In genomic region chr9:15510557-15511310, GRCm38 (mm10) we compare ENCODE assay signal across 15 mouse cellular contexts. TPM values are rescaled to one million over a fixed set of nuclear protein-coding genes. Genes with fewer than 3 reads are reported as not detected.
DNase-seq lines count a peak whose midpoint lies in the region; ATAC-seq and TF ChIP-seq lines count a peak whose summit lies in the region.
"Had no signal": no experiment of that assay in that cellular context is flagged by ENCODE, and none has a peak within 500 bp of the region (broad histone marks: within the 10 kb centered on the region; RNA-seq: fewer than 3 reads in every experiment).

No protein-coding gene starts in this region.

- H3K4me3 ChIP-seq in limb, embryonic 12.5 days (replicated peaks), result no peak overlapping the region
- no peak overlapping the region for H3K4me3 ChIP-seq in limb, embryonic 10.5 days
- H3K4me3 ChIP-seq in forebrain, postnatal 0 days (ENCODE audit: low read depth, low read length), result no peak overlapping the region
- H3K4me3 ChIP-seq in midbrain, postnatal 0 days (ENCODE audit: low read depth, low read length), result no peak overlapping the region
- H3K4me3 ChIP-seq: heart, embryonic 13.5 days; limb, embryonic 15.5 days had no signal

- peak; percentile 15 to 38 for DNase-seq in cerebellum, postnatal 36 days
- no peak for DNase-seq in cerebellum, adult 11 months
- DNase-seq in limb, embryonic 10.5 days (ENCODE audit: low spot score), result no peak
- peak; percentile 51 for DNase-seq in forebrain, postnatal 0 days
- peak; percentile 78 for DNase-seq in midbrain, postnatal 0 days (ENCODE audit: low spot score)
- DNase-seq in lung, postnatal 4 days, result no peak
- DNase-seq: B cell, adult 2 months; gastrocnemius, postnatal 25 days had no signal

- 0 out of 2 replicates have a peak, but pooled peaks cover under 1% of the 10 kb centered on the region for H3K36me3 ChIP-seq in limb, embryonic 12.5 days
- H3K36me3 ChIP-seq in limb, embryonic 10.5 days, result peaks cover under 1% of the 10 kb centered on the region
- H3K36me3 ChIP-seq in forebrain, postnatal 0 days (ENCODE audit: insufficient read depth), result no peaks in the 10 kb centered on the region
- no peaks in the 10 kb centered on the region for H3K36me3 ChIP-seq in midbrain, postnatal 0 days (ENCODE audit: insufficient read depth, low read length)
- H3K36me3 ChIP-seq: G1E; limb, embryonic 15.5 days had no signal

- H3K9ac ChIP-seq in limb, embryonic 12.5 days (replicated peaks), result no peak overlapping the region
- no peak overlapping the region for H3K9ac ChIP-seq in forebrain, postnatal 0 days
- no peak overlapping the region for H3K9ac ChIP-seq in midbrain, postnatal 0 days (replicated peaks; ENCODE audit: low read length, poor library complexity, severe bottlenecking)
- H3K9ac ChIP-seq: heart, embryonic 13.5 days; limb, embryonic 15.5 days had no signal

- TF ChIP-seq CTCF in forebrain, postnatal 0 days (IDR thresholded peaks at IDR 0.05; ENCODE audit: low read depth), result peak; percentile 18; the same call in 1 of the 2 replicates
- no peak for TF ChIP-seq CTCF in midbrain, postnatal 0 days (IDR thresholded peaks at IDR 0.05)

- no peak for ATAC-seq in limb, embryonic 12.5 days (ENCODE audit: insufficient number of reproducible peaks, insufficient read depth, low FRiP score, low TSS enrichment, low read depth)
- ATAC-seq in forebrain, postnatal 0 days, result peak; percentile 40; the same call in 1 of the 2 replicates
- no peak for ATAC-seq in midbrain, postnatal 0 days (ENCODE audit: low FRiP score)
- no peak for ATAC-seq in inflammation-experienced regulatory T-cells, adult 6 months
- ATAC-seq: intestine, embryonic 16.5 days; lung, postnatal 0 days had no signal

- 33% methylated on average over 3 of the region's 3 CpGs for WGBS in limb, embryonic 12.5 days
- 85% methylated on average over 3 of the region's 3 CpGs for WGBS in limb, embryonic 10.5 days
- 17% methylated on average over 3 of the region's 3 CpGs for WGBS in forebrain, postnatal 0 days
- WGBS in midbrain, postnatal 0 days, result 51% methylated on average over 3 of the region's 3 CpGs

- no peak overlapping the region for H3K4me2 ChIP-seq in limb, embryonic 12.5 days
- H3K4me2 ChIP-seq in forebrain, postnatal 0 days (ENCODE audit: low read depth), result no peak overlapping the region
- no peak overlapping the region for H3K4me2 ChIP-seq in midbrain, postnatal 0 days (ENCODE audit: low read depth, low read length, poor library complexity, severe bottlenecking)
- H3K4me2 ChIP-seq: heart, embryonic 13.5 days; limb, embryonic 15.5 days had no signal

- no peaks in the 10 kb centered on the region for H3K27me3 ChIP-seq in limb, embryonic 12.5 days
- H3K27me3 ChIP-seq in limb, embryonic 10.5 days (ENCODE audit: low read depth, poor library complexity, severe bottlenecking), result no peaks in the 10 kb centered on the region
- H3K27me3 ChIP-seq in forebrain, postnatal 0 days (ENCODE audit: insufficient read depth, low read length), result no peaks in the 10 kb centered on the region
- H3K27me3 ChIP-seq in midbrain, postnatal 0 days (ENCODE audit: insufficient read depth, low read length), result no peaks in the 10 kb centered on the region
- H3K27me3 ChIP-seq: heart, embryonic 13.5 days; limb, embryonic 15.5 days had no signal

- H3K4me1 ChIP-seq in limb, embryonic 12.5 days (replicated peaks), result peaks cover 26% of the 10 kb centered on the region
- peaks cover 30% of the 10 kb centered on the region for H3K4me1 ChIP-seq in limb, embryonic 10.5 days
- peaks cover 5% of the 10 kb centered on the region; the same call in 1 of the 2 replicates for H3K4me1 ChIP-seq in forebrain, postnatal 0 days (ENCODE audit: insufficient read depth)
- H3K4me1 ChIP-seq in midbrain, postnatal 0 days (ENCODE audit: insufficient read depth, low read length), result no peaks in the 10 kb centered on the region

- 0 out of 2 replicates have a peak overlapping the region, but pooled peaks have one; percentile 17 for H3K27ac ChIP-seq in limb, embryonic 12.5 days
- H3K27ac ChIP-seq in limb, embryonic 10.5 days, result no peak overlapping the region
- no peak overlapping the region for H3K27ac ChIP-seq in forebrain, postnatal 0 days (ENCODE audit: low read depth, low read length)
- no peak overlapping the region for H3K27ac ChIP-seq in midbrain, postnatal 0 days (ENCODE audit: low read depth, low read length)
- H3K27ac ChIP-seq: heart, embryonic 13.5 days; limb, embryonic 15.5 days had no signal

- no peaks in the 10 kb centered on the region for H3K9me3 ChIP-seq in limb, embryonic 12.5 days
- no peaks in the 10 kb centered on the region for H3K9me3 ChIP-seq in limb, embryonic 10.5 days (replicated peaks)
- H3K9me3 ChIP-seq in forebrain, postnatal 0 days (ENCODE audit: low read length), result no peaks in the 10 kb centered on the region
- H3K9me3 ChIP-seq in midbrain, postnatal 0 days (ENCODE audit: low read length), result no peaks in the 10 kb centered on the region
- H3K9me3 ChIP-seq: G1E; heart, embryonic 13.5 days; limb, embryonic 15.5 days had no signal

RNA-seq across cellular contexts. Expression of gene Smco4, which starts 17.5 kb away (rescaled TPM):
- 2.0 and 3.1 TPM in 2 replicates for polyA plus RNA-seq in limb, embryonic 12.5 days (2016; fragmentation: Nextera tagmentation; extraction: Ambion mirVana)
- 2.4 and 2.7 TPM in 2 replicates for polyA plus RNA-seq in limb, embryonic 10.5 days (2016; fragmentation: Nextera tagmentation; extraction: Ambion mirVana)
- 3.2 and 4.4 TPM in 2 replicates for total RNA-seq in forebrain, postnatal 0 days (2014; rRNA removed)
- 0.20 and 0.64 TPM in 2 replicates for polyA plus RNA-seq in forebrain, postnatal 0 days (2015; fragmentation: Nextera tagmentation; extraction: Ambion mirVana)
- 3.5 and 5.0 TPM in 2 replicates for total RNA-seq in midbrain, postnatal 0 days (2014; rRNA removed)
- 0.38 and 0.42 TPM in 2 replicates for polyA plus RNA-seq in midbrain, postnatal 0 days (2015; fragmentation: Nextera tagmentation; extraction: Ambion mirVana)
- polyA plus RNA-seq in inflammation-experienced regulatory T-cells, adult 6 months (2017; shearing (Covaris generic)), result 10 to 100 TPM; 12.3 to 61.1 (median 54.2) TPM
- polyA plus RNA-seq: G1E had no signal

Comparison
In these comparisons a context has a peak if more than half of its experiments do, and no peak if none do; other contexts are left out.
1. DNase-seq: peak in cerebellum, postnatal 36 days (2 of 2), forebrain, postnatal 0 days (single experiment) and midbrain, postnatal 0 days (single experiment); none in cerebellum, adult 11 months (single experiment), limb, embryonic 10.5 days (single experiment) and lung, postnatal 4 days (0 of 2).